Mouse (Mus musculus): ENCODE data around the gene Slc7a11. TPM values are rescaled to one million over a fixed set of nuclear protein-coding genes. Genes with fewer than 3 reads are reported as not detected.

Slc7a11 gene
- total RNA-seq, 1 experiment from 2014 or later, result 5.7 TPM

DNA sequence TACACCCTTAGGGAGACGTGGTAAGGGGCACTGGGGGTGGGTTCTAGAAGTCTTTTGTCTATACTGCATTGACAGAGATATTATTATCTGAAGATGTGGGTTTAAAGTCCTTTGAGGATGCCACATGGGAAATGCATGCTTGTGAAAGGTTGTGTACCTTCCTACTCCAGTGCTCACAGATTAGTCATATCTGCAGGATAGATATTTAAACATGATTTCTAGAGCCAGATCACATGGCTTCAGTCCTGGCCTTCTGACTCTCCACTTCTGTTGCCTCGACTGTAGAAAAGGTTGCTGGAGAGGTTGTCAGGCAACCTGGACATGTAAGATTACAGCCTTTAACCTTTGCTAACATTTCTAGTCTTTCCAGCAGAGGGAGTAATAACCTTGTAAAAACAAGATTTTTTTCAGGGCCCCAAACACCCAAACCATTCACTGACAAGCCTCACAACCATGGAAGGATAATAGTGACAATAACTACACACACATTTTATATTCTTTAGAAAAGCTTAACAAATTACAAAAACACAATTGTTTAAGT is 180.8 kb downstream of the Slc7a11 start:
- no peak for ATAC-seq (replicated peaks in 1 of 2; ENCODE audit: insufficient read depth in 1 of 2, low FRiP score in 2 of 2, low TSS enrichment in 1 of 2, low read depth in 1 of 2, poor library complexity in 2 of 2, severe bottlenecking in 2 of 2)

DNA sequence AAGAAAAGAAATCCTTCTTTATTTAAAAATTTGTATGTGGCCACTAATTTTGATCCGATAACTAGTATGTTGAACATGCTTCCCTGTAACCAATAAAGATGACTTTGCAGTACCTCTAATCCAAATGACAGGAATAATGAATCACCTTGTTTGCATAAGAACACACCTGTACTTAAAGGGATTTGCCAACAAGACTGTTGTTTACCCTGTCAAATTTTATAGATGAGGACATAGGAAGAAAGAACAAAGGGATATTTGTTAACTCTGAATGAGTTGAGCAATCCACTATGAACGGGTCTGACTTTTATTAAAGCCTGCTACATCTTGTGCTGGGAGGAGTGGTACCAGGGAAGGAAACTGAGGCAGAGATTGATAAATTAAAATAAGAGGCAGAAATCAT is 181.3 kb downstream of the Slc7a11 start:
- ATAC-seq (replicated peaks in 1 of 2; ENCODE audit: insufficient read depth in 1 of 2, low FRiP score in 2 of 2, low TSS enrichment in 1 of 2, low read depth in 1 of 2, poor library complexity in 2 of 2, severe bottlenecking in 2 of 2), result no peak

DNA sequence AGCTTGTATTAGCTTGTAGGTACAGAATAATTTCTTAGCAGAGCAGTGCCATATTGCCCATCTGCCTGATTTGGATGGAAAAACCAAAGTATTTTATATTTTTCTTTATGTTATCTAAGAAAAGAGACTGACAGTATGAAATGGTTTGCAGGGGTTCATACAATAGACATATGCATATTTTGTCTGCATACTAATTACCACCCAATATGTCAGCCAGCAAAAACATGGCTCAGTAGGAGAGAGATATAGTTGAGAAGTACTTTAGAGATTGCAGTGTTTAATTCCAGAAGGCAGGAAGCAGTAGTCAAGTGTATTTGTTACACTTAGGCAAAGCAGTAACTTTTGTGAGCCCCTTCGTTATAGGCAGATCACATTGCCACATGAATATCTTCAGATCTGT is 182.7 kb downstream of the Slc7a11 start:
- ATAC-seq (replicated peaks in 1 of 2; ENCODE audit: insufficient read depth in 1 of 2, low FRiP score in 2 of 2, low TSS enrichment in 1 of 2, low read depth in 1 of 2, poor library complexity in 2 of 2, severe bottlenecking in 2 of 2), result no peak

DNA sequence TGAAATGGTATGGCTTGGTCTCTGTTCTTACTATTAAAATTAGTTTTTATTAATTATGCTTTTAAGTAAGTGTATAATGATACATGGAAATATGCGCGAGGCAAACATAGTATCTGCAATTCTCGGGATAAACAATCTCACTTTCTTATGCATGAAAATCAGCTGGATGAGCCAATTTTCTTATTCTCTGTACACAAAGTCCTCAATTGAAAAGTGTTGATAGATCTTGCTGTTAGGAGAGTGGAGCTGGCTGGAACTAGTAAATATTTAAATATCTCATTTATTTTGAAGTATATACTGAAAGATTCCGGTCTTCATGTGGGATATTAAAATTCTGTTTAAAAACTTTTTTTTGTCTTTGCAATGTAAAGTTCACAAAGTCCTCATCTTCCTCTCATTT is 184.6 kb downstream of the Slc7a11 start:
- ATAC-seq (replicated peaks in 1 of 2; ENCODE audit: insufficient read depth in 1 of 2, low FRiP score in 2 of 2, low TSS enrichment in 1 of 2, low read depth in 1 of 2, poor library complexity in 2 of 2, severe bottlenecking in 2 of 2), result no peak

DNA sequence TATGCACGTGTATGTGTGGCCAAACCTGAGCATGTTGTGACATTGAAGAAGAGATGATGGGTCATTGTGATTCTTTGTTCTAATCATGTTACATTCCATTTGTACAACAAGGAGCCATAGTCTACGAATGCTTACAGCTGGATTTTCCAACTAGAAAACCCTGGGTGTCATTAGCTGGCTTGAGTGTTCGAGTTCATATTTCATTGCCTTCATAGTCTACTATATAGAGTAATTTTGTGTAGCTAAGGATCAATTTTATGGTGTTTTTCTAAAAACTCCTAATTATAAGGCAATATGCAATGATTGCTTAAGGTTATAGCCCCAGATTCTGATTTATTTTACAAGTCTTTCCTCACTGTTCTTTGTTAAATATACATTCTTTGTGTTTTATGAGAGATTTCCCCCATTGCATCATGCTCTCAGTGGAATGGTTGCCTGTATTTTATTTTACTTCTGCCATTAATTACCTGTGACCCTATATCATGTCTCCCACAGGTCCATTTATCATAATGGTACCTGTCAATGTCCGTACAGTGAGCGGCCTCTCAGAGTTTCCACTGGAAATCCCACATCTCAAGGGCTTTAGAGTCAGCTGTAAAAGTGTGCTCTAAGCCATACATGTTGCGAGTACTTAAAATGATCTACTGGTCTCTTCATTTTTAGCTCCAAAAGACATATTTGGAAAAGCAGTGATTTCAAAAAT is 193.7 kb downstream of the Slc7a11 start:
- no peak for ATAC-seq (replicated peaks in 1 of 2; ENCODE audit: insufficient read depth in 1 of 2, low FRiP score in 2 of 2, low TSS enrichment in 1 of 2, low read depth in 1 of 2, poor library complexity in 2 of 2, severe bottlenecking in 2 of 2)

DNA sequence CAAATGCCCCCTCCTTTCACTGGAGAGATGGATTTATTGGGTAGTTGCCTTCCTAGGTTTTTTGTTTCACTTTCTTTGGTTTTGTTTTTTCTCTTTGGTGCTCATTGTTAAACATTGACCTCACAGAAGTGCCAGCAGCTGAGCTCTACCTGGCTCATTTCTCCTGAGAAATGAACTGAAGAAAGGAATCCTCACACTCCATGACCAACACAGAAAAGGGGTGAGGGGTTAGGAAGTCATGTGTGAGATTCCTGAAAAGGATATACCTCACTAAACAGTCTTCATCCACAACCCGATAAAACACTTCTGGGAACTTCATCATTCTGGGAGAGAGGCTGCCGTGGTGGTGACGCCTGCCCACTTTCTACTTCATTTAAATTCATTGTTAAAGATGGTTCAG is 207.4 kb downstream of the Slc7a11 start:
- ATAC-seq (replicated peaks in 1 of 2; ENCODE audit: insufficient read depth in 1 of 2, low FRiP score in 2 of 2, low TSS enrichment in 1 of 2, low read depth in 1 of 2, poor library complexity in 2 of 2, severe bottlenecking in 2 of 2), result no peak

DNA sequence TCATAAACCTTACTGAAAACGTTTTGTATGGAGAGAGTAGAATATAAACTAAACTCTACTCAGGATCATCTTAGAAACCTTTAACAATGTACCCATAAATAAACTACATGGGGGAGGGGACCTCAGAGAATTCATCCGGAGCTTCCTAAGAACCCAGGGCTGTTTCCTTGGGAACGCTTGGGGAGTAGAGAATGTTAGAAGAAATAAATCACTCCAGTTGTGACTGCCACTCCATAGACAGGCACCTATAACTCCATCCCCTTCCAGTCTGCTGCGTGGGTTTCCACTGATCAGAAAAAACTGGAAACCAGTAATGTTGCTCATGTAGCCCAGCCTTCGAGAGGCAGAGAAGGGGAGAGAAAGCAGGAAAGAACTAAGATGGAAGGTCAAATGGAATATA is 210.3 kb downstream of the Slc7a11 start:
- ATAC-seq (replicated peaks in 1 of 2; ENCODE audit: insufficient read depth in 1 of 2, low FRiP score in 2 of 2, low TSS enrichment in 1 of 2, low read depth in 1 of 2, poor library complexity in 2 of 2, severe bottlenecking in 2 of 2), result no peak

DNA sequence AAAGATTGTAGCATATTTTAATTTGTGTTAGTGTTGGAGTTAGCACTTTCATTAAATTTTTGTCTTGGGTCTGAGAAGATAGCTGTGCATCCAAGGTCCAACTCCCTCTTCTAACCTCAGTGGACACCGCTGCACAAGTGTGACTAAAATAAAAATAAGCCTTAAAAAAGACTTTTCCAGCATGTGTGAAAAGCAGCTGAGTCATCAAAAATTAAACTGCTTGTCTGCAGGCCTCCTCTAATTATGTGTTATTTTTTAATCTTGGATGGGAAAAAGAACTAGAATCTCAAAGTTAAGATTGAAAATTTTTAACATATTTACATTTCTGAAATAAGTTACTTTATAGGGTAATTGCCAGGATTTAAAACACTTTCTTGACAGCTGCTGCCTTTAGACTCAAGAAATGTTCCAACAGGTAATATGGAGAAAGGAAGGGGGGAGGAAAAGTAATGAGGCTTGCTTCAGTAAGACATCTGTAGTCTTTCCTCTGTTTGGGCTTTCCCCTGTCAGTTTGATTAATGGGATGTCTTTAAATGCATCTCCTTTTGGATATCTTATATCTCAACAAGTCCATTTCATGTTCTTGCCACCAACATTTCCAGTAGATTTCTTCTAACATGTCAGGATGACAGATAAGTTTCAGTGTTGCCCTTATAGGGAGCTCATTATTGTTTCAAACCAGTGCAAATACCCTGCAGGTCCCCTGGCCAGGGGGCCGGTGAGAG is 218.9 kb downstream of the Slc7a11 start:
- no peak for ATAC-seq (replicated peaks in 1 of 2; ENCODE audit: insufficient read depth in 1 of 2, low FRiP score in 2 of 2, low TSS enrichment in 1 of 2, low read depth in 1 of 2, poor library complexity in 2 of 2, severe bottlenecking in 2 of 2)

DNA sequence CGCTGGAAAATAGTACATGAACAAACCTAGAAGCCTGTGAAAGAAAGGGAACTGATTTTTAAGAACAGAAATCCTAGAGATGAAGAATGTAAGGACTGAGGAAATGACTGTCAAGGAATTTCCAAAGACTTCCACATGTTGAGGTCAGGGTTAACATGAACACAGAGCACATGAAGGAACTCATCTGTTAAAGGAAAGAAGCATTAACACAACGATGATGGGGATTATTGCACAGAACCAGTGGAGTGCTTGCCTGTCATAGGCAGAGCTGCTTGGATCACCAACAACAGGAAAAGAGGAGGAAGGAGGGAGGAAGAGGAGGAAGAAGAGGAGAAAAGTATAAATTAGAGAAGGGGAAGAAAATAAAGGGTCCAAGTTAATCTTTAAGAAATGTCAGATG is 223.0 kb downstream of the Slc7a11 start:
- ATAC-seq (replicated peaks in 1 of 2; ENCODE audit: insufficient read depth in 1 of 2, low FRiP score in 2 of 2, low TSS enrichment in 1 of 2, low read depth in 1 of 2, poor library complexity in 2 of 2, severe bottlenecking in 2 of 2), result no peak

DNA sequence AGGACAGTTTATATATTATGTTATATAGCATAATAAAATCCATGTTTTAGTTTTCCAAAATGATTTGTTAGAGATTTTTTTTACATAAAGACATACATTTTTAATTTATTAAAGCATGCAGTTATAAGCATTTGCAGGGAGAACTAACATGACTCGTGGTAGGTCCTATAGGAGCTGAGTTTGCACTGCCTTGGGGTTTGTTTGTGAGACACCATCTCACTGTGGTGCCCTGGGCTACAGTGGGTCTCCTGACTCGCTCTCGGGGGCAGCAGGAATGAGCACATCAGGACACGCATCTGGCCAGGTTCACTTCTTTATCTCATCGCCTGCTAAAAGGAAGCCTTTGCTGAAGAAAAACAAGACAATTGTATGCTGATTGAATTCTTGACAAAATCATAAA is 257.0 kb downstream of the Slc7a11 start:
- no peak for ATAC-seq (replicated peaks in 1 of 2; ENCODE audit: insufficient read depth in 1 of 2, low FRiP score in 2 of 2, low TSS enrichment in 1 of 2, low read depth in 1 of 2, poor library complexity in 2 of 2, severe bottlenecking in 2 of 2)

DNA sequence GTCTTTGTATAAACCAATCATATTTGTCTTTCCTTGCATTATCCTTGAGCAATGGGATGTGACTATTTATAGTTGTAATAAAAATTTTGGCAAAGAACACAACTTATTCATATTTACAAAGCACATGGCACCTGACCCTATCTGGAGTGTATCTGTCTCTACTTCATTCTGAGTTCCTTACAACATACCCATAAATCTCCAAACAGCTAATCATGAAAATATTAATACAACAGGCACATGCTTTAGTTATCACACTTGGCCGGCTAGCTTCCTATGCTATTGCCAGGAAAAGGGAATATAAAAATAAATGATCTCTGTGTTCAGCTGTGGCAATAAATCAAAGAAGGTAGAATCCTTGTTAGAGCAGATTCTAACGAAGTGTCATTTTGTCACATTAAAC is 257.5 kb downstream of the Slc7a11 start:
- ATAC-seq (replicated peaks in 1 of 2; ENCODE audit: insufficient read depth in 1 of 2, low FRiP score in 2 of 2, low TSS enrichment in 1 of 2, low read depth in 1 of 2, poor library complexity in 2 of 2, severe bottlenecking in 2 of 2), result no peak

DNA sequence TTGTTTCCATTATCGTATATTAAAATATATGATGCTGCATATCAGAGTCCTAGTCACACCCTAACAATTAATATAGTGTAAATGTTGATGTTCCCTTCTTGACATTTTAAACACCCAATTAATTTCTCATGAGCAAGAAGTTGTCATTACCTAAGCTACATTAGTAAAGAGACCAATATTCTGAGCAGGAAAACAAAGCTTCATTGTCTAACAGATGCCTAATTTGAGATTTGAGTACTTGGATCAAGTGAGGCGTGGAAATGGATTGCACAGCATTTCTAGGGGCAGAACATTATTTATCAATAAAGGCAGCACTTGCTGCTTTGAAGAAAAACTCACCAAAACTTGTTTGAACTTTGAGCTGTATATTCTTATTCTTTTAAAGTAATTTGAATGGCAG is 282.7 kb downstream of the Slc7a11 start:
- no peak for ATAC-seq (replicated peaks in 1 of 2; ENCODE audit: insufficient read depth in 1 of 2, low FRiP score in 2 of 2, low TSS enrichment in 1 of 2, low read depth in 1 of 2, poor library complexity in 2 of 2, severe bottlenecking in 2 of 2)

DNA sequence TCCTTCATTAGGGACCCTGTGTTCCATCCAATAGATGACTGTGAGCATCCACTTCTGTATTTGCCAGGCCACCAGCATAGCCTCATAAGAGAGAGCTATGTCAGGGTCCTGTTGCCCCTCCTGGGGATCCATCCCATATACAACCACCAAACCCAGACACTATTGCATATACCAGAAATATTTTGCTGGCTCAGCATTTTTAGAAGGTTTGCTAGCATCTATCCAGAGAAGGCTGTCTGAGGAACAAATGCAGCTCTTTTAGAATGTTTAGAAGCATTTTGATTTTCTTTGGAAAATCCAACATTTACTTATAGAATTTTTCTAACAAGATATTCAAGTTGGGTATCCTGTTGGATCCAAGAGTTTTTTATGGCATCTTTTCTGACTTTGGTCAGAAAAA is 299.3 kb downstream of the Slc7a11 start:
- no peak for ATAC-seq (replicated peaks in 1 of 2; ENCODE audit: insufficient read depth in 1 of 2, low FRiP score in 2 of 2, low TSS enrichment in 1 of 2, low read depth in 1 of 2, poor library complexity in 2 of 2, severe bottlenecking in 2 of 2)

DNA sequence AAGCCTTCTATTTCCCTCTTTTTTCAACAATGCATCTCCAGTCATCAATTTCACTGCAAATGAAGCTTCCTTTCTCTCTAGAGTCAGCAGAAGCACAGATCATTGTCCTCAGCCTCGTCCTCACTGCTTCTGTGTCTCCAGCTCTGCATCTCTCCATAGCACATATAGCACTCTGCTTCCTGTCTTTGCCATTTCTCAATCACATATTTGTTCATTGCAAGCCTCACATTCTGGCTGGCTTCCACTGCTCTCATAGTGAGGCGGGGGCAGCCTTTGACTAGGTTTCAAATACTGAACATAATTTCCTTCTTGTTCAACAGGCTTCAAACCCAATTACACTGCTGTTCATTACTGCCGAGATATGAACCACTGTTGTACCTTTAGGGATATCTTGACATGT is 305.1 kb downstream of the Slc7a11 start:
- ATAC-seq (replicated peaks in 1 of 2; ENCODE audit: insufficient read depth in 1 of 2, low FRiP score in 2 of 2, low TSS enrichment in 1 of 2, low read depth in 1 of 2, poor library complexity in 2 of 2, severe bottlenecking in 2 of 2), result no peak

DNA sequence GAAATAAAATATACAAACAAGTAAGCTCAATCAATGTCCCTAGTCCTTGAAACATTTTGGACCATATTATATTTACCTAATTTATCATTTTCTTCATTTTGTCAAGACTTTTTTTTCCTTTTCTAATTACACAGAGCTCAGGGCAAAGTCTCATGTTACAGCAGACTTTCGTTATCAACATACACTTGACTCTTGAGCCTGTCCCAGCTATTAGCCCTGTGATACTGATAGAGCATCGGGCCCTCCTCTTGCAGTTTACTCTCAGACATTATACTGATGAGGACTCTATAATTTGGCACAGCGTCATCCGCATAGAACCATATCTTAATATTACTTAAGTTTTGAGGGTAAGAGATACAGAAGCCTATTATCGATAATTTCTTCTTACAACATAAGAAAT is 311.2 kb downstream of the Slc7a11 start:
- no peak for ATAC-seq (replicated peaks in 1 of 2; ENCODE audit: insufficient read depth in 1 of 2, low FRiP score in 2 of 2, low TSS enrichment in 1 of 2, low read depth in 1 of 2, poor library complexity in 2 of 2, severe bottlenecking in 2 of 2)

DNA sequence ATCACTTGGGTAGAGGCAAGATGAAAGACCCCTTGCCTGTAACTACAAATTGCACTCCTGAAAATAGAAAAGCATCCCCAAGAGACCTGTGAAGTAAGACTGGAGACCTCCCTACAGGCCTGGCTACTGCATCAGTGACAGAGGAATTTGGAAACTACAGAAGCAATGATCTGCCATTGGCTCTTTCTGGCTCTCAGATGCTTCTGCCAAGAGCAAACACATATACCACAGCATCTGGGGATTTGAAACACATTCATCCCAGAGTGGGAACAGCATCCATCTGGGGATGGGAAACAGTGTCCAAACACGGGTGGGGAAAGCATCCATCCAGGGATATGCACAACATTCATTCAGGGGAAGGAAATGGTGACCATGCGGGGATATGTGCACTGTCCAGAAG is 313.1 kb downstream of the Slc7a11 start:
- no peak for ATAC-seq (replicated peaks in 1 of 2; ENCODE audit: insufficient read depth in 1 of 2, low FRiP score in 2 of 2, low TSS enrichment in 1 of 2, low read depth in 1 of 2, poor library complexity in 2 of 2, severe bottlenecking in 2 of 2)

DNA sequence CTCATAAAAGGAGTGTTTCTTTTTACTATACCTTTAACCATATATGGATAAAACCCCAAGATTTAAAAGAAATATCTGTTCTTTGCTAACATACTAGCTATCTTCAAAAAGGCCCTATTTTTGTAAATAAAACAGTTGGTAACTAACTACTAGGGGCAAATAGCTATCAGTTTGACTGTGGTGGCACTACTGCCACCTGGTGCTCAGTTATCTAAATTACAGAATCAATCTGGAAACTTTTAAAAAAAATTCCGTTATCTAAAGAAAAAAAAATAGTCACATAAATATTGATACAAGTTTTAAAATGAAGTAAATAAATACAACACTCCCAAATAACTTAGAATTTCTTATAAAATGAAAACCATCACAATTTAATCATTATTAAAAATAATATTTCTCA is 322.4 kb downstream of the Slc7a11 start:
- ATAC-seq (replicated peaks in 1 of 2; ENCODE audit: insufficient read depth in 1 of 2, low FRiP score in 2 of 2, low TSS enrichment in 1 of 2, low read depth in 1 of 2, poor library complexity in 2 of 2, severe bottlenecking in 2 of 2), result no peak

DNA sequence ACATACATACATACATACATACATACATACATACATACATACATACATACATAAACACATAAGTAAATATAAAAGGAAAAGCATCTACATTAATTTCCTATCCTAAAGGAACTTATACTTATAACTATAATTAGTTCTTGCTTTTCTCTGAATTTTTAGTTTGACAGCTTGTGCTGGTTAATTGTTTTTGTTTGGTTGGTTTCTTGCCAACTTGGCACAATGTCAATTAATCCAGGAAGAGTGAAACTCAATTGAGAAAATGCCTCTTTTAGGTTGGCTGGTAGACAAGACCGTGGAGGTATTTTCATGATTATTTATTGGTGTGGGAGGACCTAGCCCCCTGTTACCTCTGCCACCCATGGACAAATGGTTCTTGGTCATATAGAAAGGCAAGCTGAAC is 327.1 kb downstream of the Slc7a11 start:
- no peak for ATAC-seq (replicated peaks in 1 of 2; ENCODE audit: insufficient read depth in 1 of 2, low FRiP score in 2 of 2, low TSS enrichment in 1 of 2, low read depth in 1 of 2, poor library complexity in 2 of 2, severe bottlenecking in 2 of 2)

DNA sequence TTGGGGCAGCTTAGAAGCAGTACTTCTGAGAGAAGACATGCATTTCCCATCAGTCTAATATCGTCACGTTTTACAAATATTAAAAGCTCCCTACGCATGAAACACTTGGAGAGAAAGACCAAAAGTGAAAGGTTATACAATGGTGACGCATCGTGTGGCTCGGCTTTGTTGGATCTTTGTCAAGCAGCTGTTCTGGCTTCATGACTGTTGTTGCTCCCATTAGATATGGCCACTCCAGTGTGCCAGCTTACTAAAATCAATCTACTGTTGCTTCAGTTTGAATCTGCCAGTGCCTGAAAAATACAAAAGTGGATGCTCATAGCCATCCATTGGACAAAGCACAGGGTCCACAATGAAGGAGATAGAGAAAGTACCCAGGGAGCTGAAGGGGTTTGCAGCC is 337.9 kb downstream of the Slc7a11 start:
- ATAC-seq (replicated peaks in 1 of 2; ENCODE audit: insufficient read depth in 1 of 2, low FRiP score in 2 of 2, low TSS enrichment in 1 of 2, low read depth in 1 of 2, poor library complexity in 2 of 2, severe bottlenecking in 2 of 2), result no peak

All from hematopoietic stem cell, adult 5-6 weeks (primary cell).